Mouse (Mus musculus): ENCODE measurements around the gene AL732309.1.

Gene AL732309.1

DNA sequence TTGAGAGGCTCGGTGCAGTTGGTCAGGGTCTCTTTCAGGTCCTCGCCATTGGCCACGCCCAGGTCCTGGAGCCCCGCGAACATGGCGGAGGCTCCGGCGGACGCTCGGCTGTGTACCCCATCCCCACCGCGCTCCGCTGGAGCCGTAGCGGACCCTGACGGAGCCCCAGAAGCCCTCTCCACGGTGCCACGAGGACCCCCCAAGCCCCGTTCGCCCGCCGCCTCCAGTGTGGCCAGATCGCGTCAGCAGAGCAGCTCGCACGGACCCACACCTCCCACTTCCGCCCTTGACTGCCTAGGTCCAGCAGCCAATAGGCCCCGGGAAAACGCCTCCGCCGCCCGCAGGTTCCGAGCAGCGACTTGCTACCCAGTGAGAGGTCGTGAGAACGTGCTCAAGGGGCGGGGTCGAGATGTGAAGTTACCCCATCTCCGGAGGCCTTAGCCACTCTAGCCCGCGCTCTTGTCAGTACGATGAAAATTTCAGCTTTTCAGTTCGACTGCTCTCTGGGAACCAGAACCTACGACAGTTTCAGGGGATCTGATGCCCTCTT lies 35.5 kb downstream of the AL732309.1 start, which contains the start of gene Nelfb:
Gene Nelfb (minus strand): TSS at position 369 of the 550 bp plus-strand sequence.
- DNase-seq: peak; percentile 85

DNA sequence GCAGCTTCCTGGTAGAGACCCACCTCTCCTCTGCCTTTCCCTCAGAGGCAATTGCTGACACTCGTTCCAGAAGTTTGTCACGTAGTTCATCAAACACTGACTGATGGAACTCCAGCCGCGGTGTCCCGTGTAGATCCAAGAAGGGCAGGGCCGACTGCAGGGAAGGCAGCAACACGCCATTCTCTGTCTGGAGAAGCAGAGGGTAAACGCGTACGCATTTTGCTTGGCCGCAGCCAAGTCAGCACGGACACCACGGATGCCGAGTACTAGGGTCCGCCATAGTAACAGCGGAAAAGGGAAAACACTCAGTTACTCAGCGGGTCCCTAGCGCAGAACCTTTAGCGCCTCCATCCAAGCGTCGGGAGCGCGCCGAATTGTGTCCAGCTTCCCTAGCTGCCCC lies 36.0 kb downstream of the AL732309.1 start:
- DNase-seq: no peak

- DNase-seq: no peak
Measured at GRCm38 (mm10) chr2:25207593-25207992, 39.1 kb downstream of the AL732309.1 start.

GRCm38 (mm10) chr2:25203631-25204214 lies 42.9 kb downstream of the AL732309.1 start:
- no peak for DNase-seq

DNA sequence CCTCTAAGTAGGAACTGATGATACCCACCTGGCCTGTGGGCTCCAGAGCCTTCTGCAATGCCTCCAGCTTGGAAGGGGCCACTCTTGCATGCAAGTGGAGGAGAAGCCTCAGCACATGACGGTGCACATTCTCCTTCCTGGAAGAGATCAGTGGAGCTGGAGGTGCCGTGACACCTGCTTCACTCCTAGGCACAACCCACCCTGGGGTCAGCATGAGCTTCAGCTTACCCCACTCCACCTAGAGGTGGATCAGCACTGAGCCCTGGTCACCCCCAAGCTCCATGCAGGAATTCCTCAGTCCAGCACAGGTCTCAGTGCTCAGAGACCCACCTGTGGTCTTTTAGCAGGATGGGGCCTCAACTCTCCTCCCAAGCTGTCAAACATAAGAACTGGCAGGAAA lies 46.0 kb downstream of the AL732309.1 start:
- DNase-seq: no peak

GRCm38 (mm10) chr2:25197946-25198345 lies 48.7 kb downstream of the AL732309.1 start:
- DNase-seq: no peak

- DNase-seq: no peak
Measured at GRCm38 (mm10) chr2:25197191-25197590, 49.5 kb downstream of the AL732309.1 start.

DNA sequence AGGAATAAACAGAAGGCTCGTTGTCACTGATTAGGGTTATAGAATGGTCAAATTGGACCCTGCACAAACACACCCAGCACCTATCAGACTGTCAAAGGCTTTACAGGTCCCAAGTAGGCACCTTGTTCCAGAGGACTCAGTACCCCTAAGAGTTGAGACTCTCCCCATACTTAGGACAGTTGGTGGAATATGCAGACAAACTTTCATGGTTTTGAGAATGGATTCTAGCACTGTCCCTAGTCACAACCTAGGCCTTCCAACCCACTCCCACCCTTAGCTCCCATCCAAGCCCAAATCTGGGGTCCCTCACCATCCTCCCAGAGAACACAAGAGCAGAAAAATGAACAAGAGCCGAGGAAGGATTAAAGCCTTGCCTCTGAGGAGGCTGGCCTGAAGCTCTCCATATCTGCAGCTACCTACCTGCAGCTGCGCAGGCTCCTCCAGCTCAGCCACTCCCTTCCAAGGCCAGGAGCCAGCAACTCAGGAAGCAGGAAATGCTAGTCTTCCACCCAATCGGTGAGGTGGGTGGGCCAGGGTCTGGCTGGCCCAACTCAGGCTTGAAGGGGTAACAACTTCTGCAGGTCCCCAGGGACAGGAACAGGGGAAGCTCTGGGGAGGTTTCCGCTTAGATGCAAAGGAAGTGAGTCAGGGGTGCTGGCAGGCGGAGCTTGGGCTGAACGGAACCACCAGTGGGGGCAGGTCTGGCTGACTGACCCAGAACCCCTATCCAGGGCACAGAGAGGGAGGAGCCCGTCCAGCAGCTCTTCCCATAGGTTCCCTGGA lies 50.3 kb downstream of the AL732309.1 start, which contains the start of gene Tor4a:
Gene Tor4a (minus strand): TSS at position 715 of the 783 bp plus-strand sequence.
- peak; percentile 18 for DNase-seq

DNA sequence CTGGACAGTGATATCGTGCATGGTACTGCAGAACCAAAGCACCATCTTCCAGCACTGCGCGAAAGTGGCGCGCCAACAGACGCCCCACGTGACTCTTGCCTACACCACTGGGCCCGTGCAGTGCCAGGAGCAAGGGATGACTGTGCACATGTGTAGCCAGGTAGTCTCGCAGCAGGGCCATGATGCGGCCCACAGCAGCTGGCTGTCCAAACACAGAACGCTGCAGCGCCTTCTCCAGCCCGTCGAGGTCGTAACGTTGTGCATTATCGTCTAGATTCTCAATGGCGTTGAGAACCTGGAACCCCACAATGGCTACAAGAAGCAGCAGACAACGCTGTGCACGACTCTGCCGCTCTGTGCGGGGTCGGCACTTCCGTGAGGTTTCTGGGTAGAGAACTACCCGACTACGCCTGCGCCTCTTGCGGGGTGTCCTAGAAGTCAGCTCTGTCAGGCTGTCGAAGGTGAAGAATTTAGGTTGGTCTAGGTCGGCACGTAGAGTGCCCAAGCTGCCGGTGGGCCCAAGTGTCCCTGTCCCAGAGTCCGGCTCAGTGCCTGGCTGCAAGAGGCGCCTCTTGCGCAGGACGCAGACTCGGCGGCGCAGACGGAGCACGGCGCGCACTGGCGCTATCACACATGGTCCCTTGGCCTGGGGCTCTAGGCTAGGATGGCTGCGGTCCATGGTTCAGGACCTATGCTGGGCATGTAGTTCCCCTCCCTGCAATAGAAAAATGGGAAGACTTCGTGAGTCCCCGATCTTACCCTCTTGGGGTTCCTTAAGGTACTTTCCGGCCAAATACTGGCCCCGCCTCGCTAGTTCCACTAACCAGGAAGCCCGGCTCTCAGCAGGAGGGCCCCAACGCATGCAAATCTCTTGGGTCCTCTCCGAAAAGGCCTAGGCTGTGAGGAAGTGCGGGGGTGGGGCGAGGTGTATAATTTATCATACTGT lies 51.2 kb downstream of the AL732309.1 start:
- no peak for DNase-seq
